Mouse (Mus musculus) ES-Bruce4 (cell line): ENCODE measurements at regions not wholly inside any gene's neighbourhood (a gene's known extent, or its start where the extent isn't known, plus 50 kb on each side); places are given as distances from the start of the nearest gene placed in this dataset.

Source experiments
- EP300 ChIP-seq: IDR thresholded peaks from 2 replicates; pipeline ENCODE4 v1.6.1; 2011; ENCODE audit warnings: low read depth, low read length; ENCODE audit not compliant: insufficient read depth
- POLR2A ChIP-seq: IDR thresholded peaks from one replicate; pipeline ENCODE4 v1.8.1; 2011; ENCODE audit warnings: low read length; ENCODE audit not compliant: insufficient read depth

- TF ChIP-seq EP300 (no peak), POLR2A (no peak)
These were observed 137.9 kb upstream of the Fbxl7 start for GRCm38 (mm10) chr15:27033261-27033660.
